ENCODE assay signal across 10 mouse cellular contexts in the genomic region with DNA sequence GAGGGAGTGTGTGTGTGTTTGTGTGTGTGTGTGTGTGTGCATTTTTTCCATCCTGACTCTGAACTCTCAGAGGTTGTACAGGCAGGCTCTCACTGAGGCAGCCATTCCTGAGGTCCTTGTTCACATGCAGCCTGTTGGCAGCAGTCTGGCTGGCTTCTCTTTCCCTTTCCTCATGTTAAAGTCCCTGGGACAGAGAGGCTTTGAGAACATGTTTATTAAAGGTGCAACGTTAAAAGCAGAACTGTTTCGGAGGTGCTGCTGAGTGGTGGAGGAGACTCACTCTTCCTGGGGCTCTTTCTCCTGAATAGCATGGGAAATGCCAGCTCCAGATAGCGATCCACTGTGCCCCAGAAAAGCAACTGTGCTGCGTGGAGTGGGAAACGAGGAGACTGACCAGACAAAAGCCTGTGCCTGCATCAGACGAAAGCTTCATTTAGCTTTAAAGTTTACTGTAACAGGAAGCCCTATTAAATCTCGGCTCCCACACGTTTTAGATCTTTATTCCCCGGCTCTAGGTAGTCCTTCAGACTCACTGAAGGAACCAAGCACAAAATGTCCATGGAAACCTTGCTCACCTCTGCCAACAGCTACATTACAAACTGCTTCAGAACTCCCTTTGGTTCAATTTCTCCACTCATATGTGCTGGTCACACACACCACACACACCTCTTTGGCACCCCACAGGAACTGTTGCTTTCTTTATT. TPM values are rescaled to one million over a fixed set of nuclear protein-coding genes. Genes with fewer than 3 reads are reported as not detected.
DNase-seq lines count a peak whose midpoint lies in the region; ATAC-seq and TF ChIP-seq lines count a peak whose summit lies in the region.
"Had no signal": no experiment of that assay in that cellular context is flagged by ENCODE, and none has a peak within 500 bp of the region (broad histone marks: within the 10 kb centered on the region; RNA-seq: fewer than 3 reads in every experiment).

No protein-coding gene starts in this region.

- no peaks in the 10 kb centered on the region for H3K9me3 ChIP-seq in intestine, embryonic 14.5 days (ENCODE audit: control insufficient read depth, low read length)
- no peaks in the 10 kb centered on the region for H3K9me3 ChIP-seq in intestine, postnatal 0 days (ENCODE audit: control insufficient read depth)
- no peaks in the 10 kb centered on the region for H3K9me3 ChIP-seq in forebrain, embryonic 16.5 days (ENCODE audit: control insufficient read depth, low read length)
- 0 out of 2 replicates have a peak, but pooled peaks cover 5% of the 10 kb centered on the region for H3K9me3 ChIP-seq in limb, embryonic 13.5 days
- H3K9me3 ChIP-seq: G1E had no signal

- DNase-seq in intestine, embryonic 14.5 days (ENCODE audit: low spot score): no peak
- peak; percentile 28 for DNase-seq in brain, embryonic 14.5 days (ENCODE audit: low read depth)
- no peak for DNase-seq in left cerebral cortex, postnatal 10 days (ENCODE audit: extremely low spot score in 1 of 2, low spot score in 2 of 2)
- DNase-seq in right cerebral cortex, postnatal 4 days: no peak
- DNase-seq: thymus, postnatal 36 days had no signal

- H3K4me1 ChIP-seq in intestine, embryonic 14.5 days (replicated peaks; ENCODE audit: control insufficient read depth, insufficient read depth, low read length): peaks cover 14% of the 10 kb centered on the region
- H3K4me1 ChIP-seq in intestine, postnatal 0 days (replicated peaks; ENCODE audit: control insufficient read depth, insufficient read depth, low read length): no peaks in the 10 kb centered on the region
- H3K4me1 ChIP-seq in forebrain, embryonic 16.5 days (replicated peaks; ENCODE audit: control insufficient read depth, insufficient read depth, low read length): peaks cover 12% of the 10 kb centered on the region; the same call in 1 of the 2 replicates
- peaks cover 18% of the 10 kb centered on the region for H3K4me1 ChIP-seq in limb, embryonic 13.5 days

- no peaks in the 10 kb centered on the region for H3K36me3 ChIP-seq in intestine, embryonic 14.5 days (ENCODE audit: control insufficient read depth, insufficient read depth, low read length)
- no peaks in the 10 kb centered on the region for H3K36me3 ChIP-seq in intestine, postnatal 0 days (ENCODE audit: control insufficient read depth, insufficient read depth)
- no peaks in the 10 kb centered on the region for H3K36me3 ChIP-seq in forebrain, embryonic 16.5 days (ENCODE audit: control insufficient read depth, insufficient read depth)
- H3K36me3 ChIP-seq in limb, embryonic 13.5 days: no peaks in the 10 kb centered on the region
- H3K36me3 ChIP-seq: G1E had no signal

- no peak overlapping the region for H3K4me2 ChIP-seq in intestine, embryonic 14.5 days (ENCODE audit: low read length)
- H3K4me2 ChIP-seq in intestine, postnatal 0 days (replicated peaks; ENCODE audit: low read depth): no peak overlapping the region
- H3K4me2 ChIP-seq in forebrain, embryonic 16.5 days (ENCODE audit: low read length): no peak overlapping the region
- peak overlapping the region; percentile 44 for H3K4me2 ChIP-seq in limb, embryonic 13.5 days (replicated peaks)

- no peak for TF ChIP-seq POLR2A in brain, embryonic 14.5 days (IDR thresholded peaks at IDR 0.05; ENCODE audit: borderline replicate concordance, extremely low read depth, insufficient read depth, insufficient read length, poor library complexity, severe bottlenecking)

- 31% methylated on average over 9 of the region's 9 CpGs for WGBS in intestine, embryonic 14.5 days
- 35% methylated on average over 9 of the region's 9 CpGs for WGBS in intestine, postnatal 0 days
- WGBS in forebrain, embryonic 16.5 days: 35% methylated on average over 9 of the region's 9 CpGs
- 14% methylated on average over 9 of the region's 9 CpGs for WGBS in limb, embryonic 13.5 days

- H3K27me3 ChIP-seq in intestine, embryonic 14.5 days (replicated peaks; ENCODE audit: control insufficient read depth, insufficient read depth, low read length): no peaks in the 10 kb centered on the region
- no peaks in the 10 kb centered on the region for H3K27me3 ChIP-seq in intestine, postnatal 0 days (replicated peaks; ENCODE audit: control insufficient read depth, insufficient read depth, low read length)
- H3K27me3 ChIP-seq in forebrain, embryonic 16.5 days (replicated peaks; ENCODE audit: control insufficient read depth, insufficient read depth, low read length): no peaks in the 10 kb centered on the region
- H3K27me3 ChIP-seq in limb, embryonic 13.5 days: no peaks in the 10 kb centered on the region

- TF ChIP-seq CTCF in intestine, postnatal 0 days (IDR thresholded peaks at IDR 0.05; ENCODE audit: low read depth): no peak
- no peak for TF ChIP-seq CTCF in brain, embryonic 14.5 days (IDR thresholded peaks at IDR 0.05; ENCODE audit: borderline replicate concordance, extremely low read depth, insufficient read depth, insufficient read length)

- intact Hi-C loops in left cerebral cortex, postnatal 10 days (cut with DNase I): no loop called here

- no peak overlapping the region for H3K9ac ChIP-seq in intestine, embryonic 14.5 days (ENCODE audit: low read length)
- no peak overlapping the region for H3K9ac ChIP-seq in intestine, postnatal 0 days (ENCODE audit: low read depth, low read length)
- 0 out of 2 replicates have a peak overlapping the region, but pooled peaks have one; percentile 5 for H3K9ac ChIP-seq in forebrain, embryonic 16.5 days (replicated peaks; ENCODE audit: low read depth, low read length)
- peak overlapping the region; percentile 43; the same call in 1 of the 2 replicates for H3K9ac ChIP-seq in limb, embryonic 13.5 days
- H3K9ac ChIP-seq: liver, postnatal 0 days had no signal

- no peak for ATAC-seq in intestine, embryonic 14.5 days (replicated peaks; ENCODE audit: low FRiP score, low TSS enrichment, low read depth)
- no peak for ATAC-seq in intestine, postnatal 0 days
- no peak for ATAC-seq in forebrain, embryonic 16.5 days
- ATAC-seq in limb, embryonic 13.5 days (ENCODE audit: low FRiP score, low read depth): peak; percentile 66; the same call in 1 of the 2 replicates
- ATAC-seq: liver, postnatal 0 days had no signal

- peak overlapping the region; percentile 51; the same call in 1 of the 2 replicates for H3K27ac ChIP-seq in intestine, embryonic 14.5 days (ENCODE audit: low read depth)
- H3K27ac ChIP-seq in intestine, postnatal 0 days (ENCODE audit: low read depth, low read length): no peak overlapping the region
- 0 out of 2 replicates have a peak overlapping the region, but pooled peaks have one; percentile 19 for H3K27ac ChIP-seq in forebrain, embryonic 16.5 days (ENCODE audit: low read length)
- peak overlapping the region; percentile 89 for H3K27ac ChIP-seq in limb, embryonic 13.5 days

- no peak overlapping the region for H3K4me3 ChIP-seq in intestine, embryonic 14.5 days (ENCODE audit: low read depth, low read length)
- H3K4me3 ChIP-seq in intestine, postnatal 0 days (ENCODE audit: low read depth, low read length): no peak overlapping the region
- no peak overlapping the region for H3K4me3 ChIP-seq in forebrain, embryonic 16.5 days (replicated peaks; ENCODE audit: low read length)
- H3K4me3 ChIP-seq in limb, embryonic 13.5 days: no peak overlapping the region

RNA-seq across cellular contexts. Expression of gene Fam160a1, which starts 25.2 kb away (rescaled TPM):
- 3.3 and 4.2 TPM in 2 replicates for polyA plus RNA-seq in intestine, embryonic 14.5 days (2014; fragmentation: Nextera tagmentation; extraction: Ambion mirVana)
- polyA plus RNA-seq in intestine, postnatal 0 days (2015; fragmentation: Nextera tagmentation; extraction: Ambion mirVana): 2.3 and 2.6 TPM in 2 replicates
- 0.49 and 0.53 TPM in 2 replicates for polyA plus RNA-seq in brain, embryonic 14.5 days (2012; rRNA removed)
- 1.4 and 1.7 TPM in 2 replicates for polyA plus RNA-seq in forebrain, embryonic 16.5 days (2015; fragmentation: Nextera tagmentation; extraction: Ambion mirVana)
- polyA plus RNA-seq in limb, embryonic 13.5 days (2015; fragmentation: Nextera tagmentation; extraction: Ambion mirVana): 3.0 and 3.1 TPM in 2 replicates
- total RNA-seq in left cerebral cortex, postnatal 10 days (2021): 1 to 10 TPM; 4.2 to 4.4 TPM
- polyA plus RNA-seq: G1E had no signal

RNA-seq across cellular contexts. Expression of gene Glt28d2, which starts 45.0 kb away (rescaled TPM):
- polyA plus RNA-seq in intestine, embryonic 14.5 days (2014; fragmentation: Nextera tagmentation; extraction: Ambion mirVana): 1.8 TPM in 2 replicates
- 2.6 and 3.3 TPM in 2 replicates for polyA plus RNA-seq in intestine, postnatal 0 days (2015; fragmentation: Nextera tagmentation; extraction: Ambion mirVana)
- polyA plus RNA-seq in brain, embryonic 14.5 days (2012; rRNA removed): 0.10 and 0.18 TPM in 2 replicates
- 1.3 and 2.1 TPM in 2 replicates for polyA plus RNA-seq in forebrain, embryonic 16.5 days (2015; fragmentation: Nextera tagmentation; extraction: Ambion mirVana)
- 1.7 TPM in 2 replicates for polyA plus RNA-seq in limb, embryonic 13.5 days (2015; fragmentation: Nextera tagmentation; extraction: Ambion mirVana)
- total RNA-seq in left cerebral cortex, postnatal 10 days (2021): 1 to 10 TPM in 1 of 2 experiments, under 1 TPM in 1; 0.92 to 1.6 TPM
- total RNA-seq: G1E had no signal
- polyA plus RNA-seq: G1E had no signal

RNA-seq across cellular contexts. Expression of gene Gm37240, which starts 45.0 kb away (rescaled TPM):
- polyA plus RNA-seq in intestine, embryonic 14.5 days (2014; fragmentation: Nextera tagmentation; extraction: Ambion mirVana): 5.3 and 5.7 TPM in 2 replicates
- 3.3 and 4.5 TPM in 2 replicates for polyA plus RNA-seq in intestine, postnatal 0 days (2015; fragmentation: Nextera tagmentation; extraction: Ambion mirVana)
- 0.08 and 0.53 TPM in 2 replicates for polyA plus RNA-seq in brain, embryonic 14.5 days (2012; rRNA removed)
- 1.6 and 3.3 TPM in 2 replicates for polyA plus RNA-seq in forebrain, embryonic 16.5 days (2015; fragmentation: Nextera tagmentation; extraction: Ambion mirVana)
- 4.4 and 6.1 TPM in 2 replicates for polyA plus RNA-seq in limb, embryonic 13.5 days (2015; fragmentation: Nextera tagmentation; extraction: Ambion mirVana)
- total RNA-seq in left cerebral cortex, postnatal 10 days (2021): 1 to 10 TPM; 2.6 to 3.2 TPM
- total RNA-seq: G1E had no signal
- polyA plus RNA-seq: G1E had no signal

Comparison
In these comparisons a context has a peak if more than half of its experiments do, and no peak if none do; other contexts are left out.
1. H3K9ac ChIP-seq: peak in forebrain, embryonic 16.5 days (single experiment) and limb, embryonic 13.5 days (single experiment); none in intestine, embryonic 14.5 days (single experiment) and intestine, postnatal 0 days (single experiment).